In the genomic region with DNA sequence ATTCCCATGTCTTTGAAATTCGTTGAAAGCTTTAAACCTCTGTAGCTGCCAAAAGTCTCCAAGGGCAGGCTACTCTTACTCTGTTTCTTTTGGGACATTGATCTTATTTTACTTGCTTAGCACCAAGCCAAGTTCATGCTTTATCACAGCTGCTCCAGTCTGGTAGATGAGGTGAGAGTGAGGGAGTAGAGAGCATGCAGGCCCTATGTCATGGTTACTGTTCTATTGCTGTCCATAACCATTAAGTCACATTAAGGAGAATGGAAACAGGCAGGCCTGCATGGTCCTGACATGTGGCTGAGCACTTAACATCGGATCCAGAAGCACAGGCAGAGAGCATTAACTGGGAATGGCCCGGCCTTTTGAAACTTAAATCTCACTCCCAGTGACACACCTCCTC, we compare ENCODE assay signal across 21 mouse cellular contexts.
DNase-seq lines count a peak whose midpoint lies in the region; ATAC-seq and TF ChIP-seq lines count a peak whose summit lies in the region.
"Had no signal": no experiment of that assay in that cellular context is flagged by ENCODE, and none has a peak within 500 bp of the region (broad histone marks: within the 10 kb centered on the region; RNA-seq: fewer than 3 reads in every experiment).

No protein-coding gene starts in this region.

- no peaks in the 10 kb centered on the region for H3K27me3 ChIP-seq in intestine, embryonic 16.5 days (replicated peaks; ENCODE audit: control insufficient read depth, insufficient read depth, low read length)
- no peaks in the 10 kb centered on the region for H3K27me3 ChIP-seq in intestine, postnatal 0 days (replicated peaks; ENCODE audit: control insufficient read depth, insufficient read depth, low read length)
- no peaks in the 10 kb centered on the region for H3K27me3 ChIP-seq in lung, embryonic 16.5 days (ENCODE audit: control insufficient read depth, insufficient read depth, low read depth, low read length)
- H3K27me3 ChIP-seq in limb, embryonic 12.5 days, result no peaks in the 10 kb centered on the region
- H3K27me3 ChIP-seq in limb, embryonic 15.5 days, result no peaks in the 10 kb centered on the region
- H3K27me3 ChIP-seq: embryonic facial prominence, embryonic 13.5 days; forebrain, embryonic 13.5 days; heart, embryonic 13.5 days; hindbrain, embryonic 13.5 days had no signal

- H3K36me3 ChIP-seq in intestine, embryonic 16.5 days (ENCODE audit: control insufficient read depth, insufficient read depth, low read length), result no peaks in the 10 kb centered on the region
- H3K36me3 ChIP-seq in intestine, postnatal 0 days (ENCODE audit: control insufficient read depth, insufficient read depth), result no peaks in the 10 kb centered on the region
- no peaks in the 10 kb centered on the region for H3K36me3 ChIP-seq in lung, embryonic 16.5 days (ENCODE audit: control insufficient read depth, insufficient read depth, low read length)
- H3K36me3 ChIP-seq in limb, embryonic 12.5 days, result no peaks in the 10 kb centered on the region
- no peaks in the 10 kb centered on the region for H3K36me3 ChIP-seq in limb, embryonic 15.5 days
- H3K36me3 ChIP-seq: embryonic facial prominence, embryonic 13.5 days; heart, embryonic 13.5 days; hindbrain, embryonic 13.5 days had no signal

- no peaks in the 10 kb centered on the region for H3K9me3 ChIP-seq in intestine, embryonic 16.5 days (ENCODE audit: control insufficient read depth, low read length)
- H3K9me3 ChIP-seq in intestine, postnatal 0 days (ENCODE audit: control insufficient read depth), result no peaks in the 10 kb centered on the region
- H3K9me3 ChIP-seq in lung, embryonic 16.5 days (ENCODE audit: control insufficient read depth, low read length), result no peaks in the 10 kb centered on the region
- no peaks in the 10 kb centered on the region for H3K9me3 ChIP-seq in limb, embryonic 12.5 days
- no peaks in the 10 kb centered on the region for H3K9me3 ChIP-seq in limb, embryonic 15.5 days
- H3K9me3 ChIP-seq: embryonic facial prominence, embryonic 13.5 days; forebrain, embryonic 13.5 days; heart, embryonic 13.5 days; hindbrain, embryonic 13.5 days had no signal

- no peak overlapping the region for H3K27ac ChIP-seq in intestine, embryonic 16.5 days (ENCODE audit: low read length)
- H3K27ac ChIP-seq in intestine, postnatal 0 days (ENCODE audit: low read depth, low read length), result no peak overlapping the region
- H3K27ac ChIP-seq in lung, embryonic 16.5 days (ENCODE audit: low read length), result peak overlapping the region; percentile 80
- H3K27ac ChIP-seq in limb, embryonic 12.5 days, result no peak overlapping the region
- H3K27ac ChIP-seq in limb, embryonic 15.5 days, result no peak overlapping the region
- H3K27ac ChIP-seq: embryonic facial prominence, embryonic 13.5 days; forebrain, embryonic 13.5 days; heart, embryonic 13.5 days; hindbrain, embryonic 13.5 days; hindbrain, postnatal 0 days had no signal

- WGBS in intestine, embryonic 16.5 days, result 79% methylated on average over 3 of the region's 3 CpGs
- WGBS in intestine, postnatal 0 days, result 73% methylated on average over 3 of the region's 3 CpGs
- 44% methylated on average over 3 of the region's 3 CpGs for WGBS in lung, embryonic 16.5 days
- WGBS in limb, embryonic 12.5 days, result 58% methylated on average over 3 of the region's 3 CpGs
- WGBS in limb, embryonic 15.5 days, result 36% methylated on average over 3 of the region's 3 CpGs

- H3K4me2 ChIP-seq in intestine, embryonic 16.5 days (ENCODE audit: low read depth, low read length), result no peak overlapping the region
- H3K4me2 ChIP-seq in intestine, postnatal 0 days (replicated peaks; ENCODE audit: low read depth), result no peak overlapping the region
- no peak overlapping the region for H3K4me2 ChIP-seq in lung, embryonic 16.5 days (ENCODE audit: low read depth, low read length)
- no peak overlapping the region for H3K4me2 ChIP-seq in limb, embryonic 12.5 days
- no peak overlapping the region for H3K4me2 ChIP-seq in limb, embryonic 15.5 days
- H3K4me2 ChIP-seq: embryonic facial prominence, embryonic 13.5 days; forebrain, embryonic 13.5 days; heart, embryonic 13.5 days; hindbrain, embryonic 13.5 days had no signal

- no peak overlapping the region for H3K4me3 ChIP-seq in intestine, embryonic 16.5 days (ENCODE audit: low read length)
- no peak overlapping the region for H3K4me3 ChIP-seq in intestine, postnatal 0 days (ENCODE audit: low read depth, low read length)
- no peak overlapping the region for H3K4me3 ChIP-seq in lung, embryonic 16.5 days (ENCODE audit: low read length)
- no peak overlapping the region for H3K4me3 ChIP-seq in limb, embryonic 12.5 days (replicated peaks)
- no peak overlapping the region for H3K4me3 ChIP-seq in limb, embryonic 15.5 days
- H3K4me3 ChIP-seq: embryonic facial prominence, embryonic 13.5 days; forebrain, embryonic 13.5 days; heart, embryonic 13.5 days; hindbrain, embryonic 13.5 days had no signal

- ATAC-seq in intestine, embryonic 16.5 days, result peak; percentile 33; the same call in 1 of the 2 replicates
- no peak for ATAC-seq in intestine, postnatal 0 days
- peak; percentile 85 for ATAC-seq in lung, embryonic 16.5 days (ENCODE audit: low read depth)
- ATAC-seq in limb, embryonic 12.5 days (ENCODE audit: insufficient number of reproducible peaks, insufficient read depth, low FRiP score, low TSS enrichment, low read depth), result peak; percentile 79; the same call in 1 of the 2 replicates
- ATAC-seq in limb, embryonic 15.5 days (ENCODE audit: insufficient number of reproducible peaks, low FRiP score, low TSS enrichment, low read depth), result peak; percentile 71; the same call in 1 of the 2 replicates
- ATAC-seq: hindbrain, postnatal 0 days had no signal

- no peaks in the 10 kb centered on the region for H3K4me1 ChIP-seq in intestine, embryonic 16.5 days (ENCODE audit: control insufficient read depth, insufficient read depth, low read length)
- H3K4me1 ChIP-seq in intestine, postnatal 0 days (replicated peaks; ENCODE audit: control insufficient read depth, insufficient read depth, low read length), result no peaks in the 10 kb centered on the region
- peaks cover 13% of the 10 kb centered on the region for H3K4me1 ChIP-seq in lung, embryonic 16.5 days (replicated peaks; ENCODE audit: control insufficient read depth, insufficient read depth, low read length)
- no peaks in the 10 kb centered on the region for H3K4me1 ChIP-seq in limb, embryonic 12.5 days (replicated peaks)
- no peaks in the 10 kb centered on the region for H3K4me1 ChIP-seq in limb, embryonic 15.5 days
- H3K4me1 ChIP-seq: embryonic facial prominence, embryonic 13.5 days; forebrain, embryonic 13.5 days; hindbrain, embryonic 13.5 days had no signal

- no peak for TF ChIP-seq CTCF in intestine, postnatal 0 days (IDR thresholded peaks at IDR 0.05; ENCODE audit: low read depth)

- no peak overlapping the region for H3K9ac ChIP-seq in intestine, embryonic 16.5 days (ENCODE audit: low read depth, low read length)
- no peak overlapping the region for H3K9ac ChIP-seq in intestine, postnatal 0 days (ENCODE audit: low read depth, low read length)
- no peak overlapping the region for H3K9ac ChIP-seq in lung, embryonic 16.5 days (ENCODE audit: low read length)
- H3K9ac ChIP-seq in limb, embryonic 12.5 days (replicated peaks), result no peak overlapping the region
- H3K9ac ChIP-seq in limb, embryonic 15.5 days, result no peak overlapping the region
- H3K9ac ChIP-seq: embryonic facial prominence, embryonic 13.5 days; forebrain, embryonic 13.5 days; forebrain, postnatal 0 days; heart, embryonic 13.5 days; hindbrain, embryonic 13.5 days had no signal

- DNase-seq in lung, postnatal 36 days, result no peak
- DNase-seq in layer of hippocampus, adult 9-10 months (ENCODE audit: low spot score), result no peak
- DNase-seq: adrenal gland, adult 2 months; adrenal gland, postnatal 25 days; cerebellum, adult 8-10 months; cerebellum, postnatal 14 days; embryo, embryonic 11 days; forebrain, postnatal 0 days; gastrocnemius, postnatal 36 days; heart, adult 11 months; heart, postnatal 14 days had no signal
